Mouse (Mus musculus) embryonic facial prominence, embryonic 11.5 days (tissue): ENCODE measurements around the gene Lrmda. TPM values are rescaled to one million over a fixed set of nuclear protein-coding genes. Genes with fewer than 3 reads are reported as not detected.

ENCODE experiments used
- ATAC-seq: fragments of 200-750 bp; cut with Nextera tagmentation; replicated peaks from 2 replicates; pipeline ENCODE4 v1.8.0; 2017; ENCODE audit warnings: low read depth; ENCODE audit not compliant: insufficient number of reproducible peaks, low FRiP score, low TSS enrichment
- DNase-seq: peaks from one replicate; pipeline ENCODE4 v3.0.0-alpha.2; 2015; ENCODE audit warnings: low spot score
- H3K27ac ChIP-seq: fragments of 300-500 bp; sonication (generic); replicated peaks from 2 replicates; pipeline ENCODE4 v1.5.1; 2014; ENCODE audit warnings: mild to moderate bottlenecking, low read depth, low read length, control low read depth
- H3K27me3 ChIP-seq: fragments of 300-500 bp; sonication (generic); 2 replicates; pipeline ENCODE4 v1.6.1; 2014; ENCODE audit warnings: mild to moderate bottlenecking, low read length, moderate library complexity, mixed read lengths; ENCODE audit not compliant: control insufficient read depth, insufficient read depth
- H3K36me3 ChIP-seq: fragments of 300-500 bp; sonication (generic); replicated peaks from 2 replicates; pipeline ENCODE4 v1.6.1; 2014; ENCODE audit warnings: low read depth, mild to moderate bottlenecking, low read length, moderate library complexity, mixed read lengths; ENCODE audit not compliant: control insufficient read depth, insufficient read depth
- H3K4me1 ChIP-seq: fragments of 300-500 bp; sonication (generic); 2 replicates; pipeline ENCODE4 v1.6.1; 2014; ENCODE audit warnings: low read length, mixed read lengths; ENCODE audit not compliant: control insufficient read depth, insufficient read depth
- H3K4me2 ChIP-seq: fragments of 300-500 bp; sonication (generic); 2 replicates; pipeline ENCODE4 v1.6.1; 2014; ENCODE audit warnings: low read depth, mild to moderate bottlenecking, control low read depth, low read length, moderate library complexity
- H3K4me3 ChIP-seq: fragments of 300-500 bp; sonication (generic); 2 replicates; pipeline ENCODE4 v1.5.1; 2014; ENCODE audit warnings: low read depth, low read length, control low read depth
- H3K9ac ChIP-seq: fragments of 300-500 bp; sonication (generic); replicated peaks from 2 replicates; pipeline ENCODE4 v1.6.1; 2014; ENCODE audit warnings: mild to moderate bottlenecking, control low read depth, low read length
- H3K9me3 ChIP-seq: fragments of 300-500 bp; sonication (generic); replicated peaks from 2 replicates; pipeline ENCODE4 v1.6.1; 2016; ENCODE audit warnings: mild to moderate bottlenecking, low read length, inconsistent platforms, mixed read lengths; ENCODE audit not compliant: control insufficient read depth
- WGBS: fragments of 180-500 bp; shearing (Covaris S2); extraction: QIAGEN DNeasy Blood & Tissue Kit; methylation state at CpG from one replicate; pipeline ENCODE4 v1.1.7; 2014; 5-methylcytosine and 5-hydroxymethylcytosine counted together
- polyA plus RNA-seq: library from polyadenylated mRNA; unstranded; fragments of >200 nt; fragmentation: Nextera tagmentation; extraction: Ambion mirVana; gene quantifications from 2 replicates; pipeline ENCODE4 v1.2.1, GENCODE M21; 2014

The Lrmda gene
- polyA plus RNA-seq, 1 experiment from 2014 or later, result 0.22 TPM

- WGBS, result 49% methylated on average over 5 of the region's 5 CpGs
- Histone ChIP-seq H3K4me2 (no peak overlapping the region), H3K9ac (no peak overlapping the region), H3K9me3 (no peaks in the 10 kb centered on the region), H3K27me3 (no peaks in the 10 kb centered on the region), H3K27ac (no peak overlapping the region), H3K4me1 (no peaks in the 10 kb centered on the region), H3K4me3 (no peak overlapping the region), H3K36me3 (no peaks in the 10 kb centered on the region)
- no peak for DNase-seq
- ATAC-seq, result no peak
Measured at GRCm38 (mm10) chr14:22673581-22673980, 654.1 kb downstream of the Lrmda start.

GRCm38 (mm10) chr14:22679008-22679704, 659.6 kb downstream of the Lrmda start:
- Histone ChIP-seq H3K4me3 (no peak overlapping the region), H3K9me3 (no peaks in the 10 kb centered on the region), H3K4me2 (no peak overlapping the region), H3K27me3 (no peaks in the 10 kb centered on the region), H3K27ac (no peak overlapping the region), H3K9ac (no peak overlapping the region), H3K36me3 (no peaks in the 10 kb centered on the region), H3K4me1 (no peaks in the 10 kb centered on the region)
- no peak for ATAC-seq
- WGBS, result 65% methylated on average over 5 of the region's 5 CpGs
- DNase-seq, result no peak

- no peak overlapping the region for H3K9ac ChIP-seq
- 58% methylated on average over 9 of the region's 9 CpGs for WGBS
- no peak overlapping the region for H3K4me3 ChIP-seq
- H3K4me1 ChIP-seq, result no peaks in the 10 kb centered on the region
- DNase-seq (peak; percentile 26), ATAC-seq (peak; percentile 67)
- no peak overlapping the region; the same call in 1 of the 2 replicates for H3K4me2 ChIP-seq
- no peak overlapping the region for H3K27ac ChIP-seq
- no peaks in the 10 kb centered on the region for H3K36me3 ChIP-seq
- H3K27me3 ChIP-seq, result no peaks in the 10 kb centered on the region
- H3K9me3 ChIP-seq, result no peaks in the 10 kb centered on the region
Measured at GRCm38 (mm10) chr14:22679705-22680643, 660.5 kb downstream of the Lrmda start.

DNA sequence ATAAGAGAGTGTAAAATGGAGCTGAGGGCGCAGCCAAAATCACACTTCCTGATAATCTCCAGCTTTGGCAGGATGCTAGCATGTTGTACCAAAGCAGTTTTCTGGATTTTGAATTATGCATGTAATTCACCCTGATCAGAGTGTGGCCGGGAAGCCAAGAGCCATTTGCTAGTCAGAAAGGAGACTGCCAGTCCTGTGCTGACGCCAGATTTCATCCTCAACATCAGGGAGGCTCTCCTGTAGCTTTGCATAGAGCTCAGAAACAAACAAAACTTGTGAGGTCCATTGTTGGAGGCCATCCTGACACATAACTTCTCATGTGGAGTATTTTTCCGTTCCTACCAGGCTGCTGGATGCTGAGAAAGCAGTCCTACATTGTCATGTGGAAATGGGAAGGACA, 667.4 kb downstream of the Lrmda start:
- Histone ChIP-seq H3K27me3 (no peaks in the 10 kb centered on the region), H3K4me2 (no peak overlapping the region), H3K4me1 (no peaks in the 10 kb centered on the region), H3K27ac (no peak overlapping the region), H3K9ac (no peak overlapping the region), H3K36me3 (no peaks in the 10 kb centered on the region), H3K4me3 (no peak overlapping the region), H3K9me3 (no peaks in the 10 kb centered on the region; the same call in 1 of the 2 replicates)
- DNase-seq, result no peak
- ATAC-seq, result no peak
- WGBS, result 74% methylated on average over 4 of the region's 4 CpGs

DNA sequence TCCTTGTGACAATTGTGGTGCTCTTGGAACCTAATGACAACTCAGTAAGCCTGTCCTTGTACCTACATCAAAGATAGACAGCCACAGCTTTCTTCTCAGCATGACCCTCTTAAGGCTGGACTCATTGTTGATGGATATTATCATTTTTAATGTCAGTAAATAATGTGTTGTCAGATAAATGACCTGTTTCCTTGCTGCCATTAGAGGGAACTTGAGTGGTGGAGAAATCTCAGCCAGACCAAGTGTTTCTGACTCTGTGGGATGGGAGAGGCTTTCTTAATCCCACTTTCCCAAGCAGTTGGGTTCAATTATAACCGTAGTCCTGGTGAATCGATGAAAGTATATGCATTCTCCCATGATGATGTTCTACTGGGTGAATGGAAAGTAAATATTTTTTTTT, 668.9 kb downstream of the Lrmda start:
- no peaks in the 10 kb centered on the region for H3K27me3 ChIP-seq
- DNase-seq, result no peak
- 86% methylated on average over 2 of the region's 2 CpGs for WGBS
- no peak overlapping the region for H3K9ac ChIP-seq
- no peaks in the 10 kb centered on the region for H3K4me1 ChIP-seq
- H3K27ac ChIP-seq, result no peak overlapping the region
- ATAC-seq, result no peak
- no peak overlapping the region for H3K4me3 ChIP-seq
- H3K4me2 ChIP-seq, result no peak overlapping the region
- H3K9me3 ChIP-seq, result no peaks in the 10 kb centered on the region; the same call in 1 of the 2 replicates
- no peaks in the 10 kb centered on the region for H3K36me3 ChIP-seq

DNA sequence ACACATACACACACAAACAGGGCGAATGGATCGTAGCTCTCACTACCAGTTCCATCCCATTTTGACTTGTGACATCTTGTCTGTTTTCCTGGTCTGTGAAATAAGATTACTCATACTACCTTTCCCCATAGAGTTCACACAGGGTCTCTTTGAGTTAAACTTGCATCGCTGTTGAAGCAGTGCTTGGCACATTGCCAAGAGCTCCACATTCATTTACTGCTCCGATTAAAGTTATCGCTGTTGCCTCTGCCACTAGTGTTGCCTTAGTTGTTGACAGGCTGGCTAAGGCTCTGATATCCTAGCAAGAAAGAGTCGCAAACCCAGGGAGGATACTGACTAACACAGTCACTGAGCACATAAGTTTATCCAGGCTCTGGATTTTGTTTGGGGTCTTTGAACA, 675.9 kb downstream of the Lrmda start:
- no peak overlapping the region for H3K9ac ChIP-seq
- peak; percentile 55 for DNase-seq
- WGBS, result 76% methylated on average over 6 of the region's 6 CpGs
- no peak overlapping the region for H3K4me3 ChIP-seq
- no peaks in the 10 kb centered on the region; the same call in 1 of the 2 replicates for H3K9me3 ChIP-seq
- H3K27me3 ChIP-seq, result no peaks in the 10 kb centered on the region
- ATAC-seq, result 0 out of 2 replicates have a peak, but pooled peaks have one; percentile 9
- H3K27ac ChIP-seq, result no peak overlapping the region
- H3K36me3 ChIP-seq, result no peaks in the 10 kb centered on the region
- H3K4me1 ChIP-seq, result no peaks in the 10 kb centered on the region
- H3K4me2 ChIP-seq, result no peak overlapping the region

DNA sequence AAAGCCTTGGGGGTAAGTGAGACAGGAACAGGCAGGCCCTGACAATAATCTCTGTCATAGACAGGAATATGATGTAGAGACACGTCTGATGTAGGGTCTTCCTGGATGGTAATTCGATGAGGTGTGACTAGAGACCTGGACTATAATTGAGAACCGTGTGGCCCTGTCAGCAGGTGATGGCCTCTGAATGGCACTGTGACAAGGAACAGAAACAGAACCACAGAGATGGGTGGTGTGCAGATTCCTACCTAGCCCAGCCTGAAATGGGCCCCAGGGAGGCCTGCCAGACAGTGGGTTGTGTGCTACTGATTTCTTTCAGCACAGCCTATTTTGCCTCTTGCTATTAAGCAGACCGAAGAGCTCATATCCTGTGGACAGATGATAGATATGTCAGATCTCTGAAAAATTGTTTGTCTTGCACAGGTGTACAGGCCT, 676.4 kb downstream of the Lrmda start:
- ATAC-seq, result peak; percentile 48
- Histone ChIP-seq H3K27ac (no peak overlapping the region), H3K9ac (no peak overlapping the region), H3K36me3 (no peaks in the 10 kb centered on the region), H3K4me1 (no peaks in the 10 kb centered on the region), H3K9me3 (no peaks in the 10 kb centered on the region; the same call in 1 of the 2 replicates), H3K4me3 (no peak overlapping the region), H3K27me3 (no peaks in the 10 kb centered on the region), H3K4me2 (no peak overlapping the region)
- no peak for DNase-seq
- 69% methylated on average over 4 of the region's 4 CpGs for WGBS

DNA sequence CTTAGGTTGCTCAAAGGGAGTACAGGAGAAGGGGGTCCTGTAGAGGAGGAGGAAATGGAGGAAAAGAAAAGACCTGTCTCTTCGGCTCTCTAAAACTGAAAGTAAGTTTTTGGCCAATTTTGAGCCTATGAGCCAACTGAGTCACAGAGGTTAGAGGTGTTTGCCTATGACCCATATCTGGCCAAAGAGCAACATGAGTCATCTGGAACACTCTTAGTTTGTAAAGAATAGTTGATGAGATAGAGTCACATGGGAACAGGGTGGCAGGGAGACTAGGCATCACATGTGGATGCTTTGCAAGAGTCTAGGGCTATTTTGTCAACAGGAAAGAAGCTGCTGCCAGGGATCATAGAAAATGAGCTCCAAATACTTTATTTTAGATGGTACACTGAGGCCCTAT, 680.7 kb downstream of the Lrmda start:
- Histone ChIP-seq H3K36me3 (no peaks in the 10 kb centered on the region), H3K4me3 (no peak overlapping the region), H3K9me3 (no peaks in the 10 kb centered on the region), H3K9ac (no peak overlapping the region), H3K4me1 (no peaks in the 10 kb centered on the region), H3K27ac (no peak overlapping the region), H3K4me2 (no peak overlapping the region), H3K27me3 (no peaks in the 10 kb centered on the region)
- WGBS, result 94% methylated on average over 1 of the region's 1 CpGs
- ATAC-seq (no peak), DNase-seq (no peak)
